Mouse (Mus musculus) forelimb bud, embryonic 11.5 days (tissue): ENCODE results near the gene Klc1.
A peak's percentile ranks its signal among the peaks of the same experiment; 100 is the strongest.

Experiments used
- DNase-seq: peaks from one replicate; pipeline ENCODE4 v3.0.0-alpha.2; 2012; ENCODE audit warnings: low read depth, low spot score

Gene Klc1

DNA sequence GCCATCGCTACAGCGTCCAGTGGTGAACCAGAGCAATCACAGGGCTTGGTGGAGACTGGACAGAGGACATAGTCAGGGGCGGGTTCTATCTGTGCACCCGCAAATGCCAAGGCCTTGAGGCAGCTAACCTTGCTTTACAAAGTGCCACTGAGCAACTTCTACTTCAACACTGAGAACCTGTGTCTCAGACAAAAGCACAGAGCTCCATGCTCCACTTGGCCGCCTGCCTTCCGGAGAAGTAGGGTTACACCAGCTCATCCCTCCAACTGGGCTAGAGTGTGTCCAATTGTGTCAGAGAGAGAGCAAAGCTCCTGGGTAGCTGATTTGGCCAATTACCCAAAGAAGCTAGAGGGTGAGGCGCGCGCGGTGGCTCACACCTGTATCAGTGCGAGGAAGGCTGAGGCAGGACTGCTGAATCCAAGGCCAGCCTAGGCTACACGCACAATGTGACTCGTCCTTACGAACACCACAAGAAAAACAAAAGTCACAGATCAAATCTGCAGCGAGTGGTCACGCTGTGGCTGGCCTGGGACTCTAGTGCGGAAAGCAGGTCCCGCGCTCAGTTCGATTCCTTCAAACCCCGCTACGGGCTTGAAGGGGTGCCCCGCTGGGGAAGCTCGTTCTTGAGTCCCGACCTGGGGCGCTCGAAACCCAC lies 54.6 kb downstream of the Klc1 start:
- no peak for DNase-seq

DNA sequence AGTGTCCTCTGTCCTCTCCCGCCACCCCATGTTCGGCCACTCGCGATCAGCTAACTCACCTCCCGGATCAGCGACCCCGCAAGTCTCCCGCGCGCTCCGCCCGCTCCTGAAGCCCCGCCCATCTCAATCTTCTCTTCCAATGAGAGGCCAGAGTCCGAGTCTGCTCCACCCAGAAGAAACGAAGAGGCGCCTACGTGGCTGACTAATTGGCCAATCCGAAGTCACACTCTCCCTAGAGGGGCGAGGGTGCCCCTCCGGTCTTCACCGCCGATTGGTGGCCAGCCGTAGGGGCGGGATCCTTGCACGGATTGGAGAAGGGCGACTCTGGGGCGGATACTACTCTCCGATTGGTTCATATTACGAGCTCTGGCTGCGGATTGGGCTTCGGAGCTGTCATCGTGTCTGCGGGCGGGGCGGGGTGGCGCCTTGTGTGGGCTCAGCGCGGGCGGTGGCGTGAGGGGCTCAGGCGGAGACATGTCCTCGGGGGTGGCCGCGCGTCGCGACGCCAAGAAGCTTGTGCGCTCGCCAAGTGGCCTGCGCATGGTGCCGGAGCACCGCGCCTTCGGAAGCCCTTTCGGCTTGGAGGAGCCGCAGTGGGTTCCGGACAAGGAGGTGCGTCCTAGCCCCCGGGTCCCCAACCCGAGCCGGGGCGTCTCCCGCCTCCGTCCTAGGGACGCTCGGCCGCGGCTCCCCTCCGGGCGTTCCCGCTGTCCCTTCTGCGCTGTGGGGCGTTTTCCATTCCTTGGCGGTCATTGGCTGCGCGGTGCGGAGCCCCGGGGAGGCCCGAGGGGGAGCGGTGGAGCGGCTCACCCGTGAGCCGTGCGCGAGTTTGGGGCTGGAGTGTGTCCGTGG lies 55.3 kb downstream of the Klc1 start, which contains the start of the genes Xrcc3 and Zfyve21:
Xrcc3 (minus strand) TSS at position 108 of the 852 bp plus-strand sequence.
Zfyve21 (plus strand) TSS at position 405 of the 852 bp plus-strand sequence.
- DNase-seq, result peak; percentile 99

- no peak for DNase-seq
Measured at GRCm38 (mm10) chr12:111814769-111815762, 56.4 kb downstream of the Klc1 start.

DNA sequence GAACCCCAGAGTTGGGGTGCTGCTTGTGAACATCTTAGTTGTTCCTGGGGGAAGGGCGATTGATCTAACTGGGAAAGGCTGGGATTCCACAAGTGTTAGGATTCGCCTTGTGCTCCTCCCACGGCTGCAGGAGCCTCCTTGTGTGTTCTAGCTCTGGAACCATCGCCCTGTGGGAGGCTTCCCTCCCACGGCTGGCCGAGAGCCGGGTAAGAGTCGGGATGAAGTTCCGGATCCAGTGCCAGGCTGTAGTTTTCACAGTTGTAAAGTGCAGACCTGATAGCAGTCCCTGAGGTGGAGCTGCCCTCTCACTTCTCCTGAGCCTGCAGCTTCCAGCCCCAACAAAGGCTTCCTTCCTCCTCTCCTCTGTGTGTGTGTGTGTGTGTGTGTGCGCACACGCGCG lies 57.9 kb downstream of the Klc1 start:
- DNase-seq, result no peak

DNA sequence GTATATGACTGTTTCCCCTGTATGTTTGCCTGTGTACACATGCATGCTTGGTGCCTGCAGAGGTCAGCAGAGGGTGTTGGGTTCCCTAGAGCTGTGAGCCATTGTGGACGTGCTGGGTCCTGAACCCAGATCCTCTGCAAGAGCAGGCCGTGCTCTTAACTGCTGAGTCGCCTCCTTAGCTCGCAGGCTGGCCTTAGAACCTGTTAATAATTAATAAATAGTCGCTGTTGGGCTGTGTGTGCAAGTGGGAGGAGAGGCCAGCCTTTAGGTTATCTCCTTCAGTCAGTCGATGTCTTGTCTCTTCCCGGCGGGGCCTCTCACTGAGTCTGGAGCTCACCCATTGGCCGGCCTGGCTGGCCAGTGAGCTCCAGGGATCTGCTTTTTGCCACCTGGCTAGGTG lies 58.3 kb downstream of the Klc1 start:
- no peak for DNase-seq

DNA sequence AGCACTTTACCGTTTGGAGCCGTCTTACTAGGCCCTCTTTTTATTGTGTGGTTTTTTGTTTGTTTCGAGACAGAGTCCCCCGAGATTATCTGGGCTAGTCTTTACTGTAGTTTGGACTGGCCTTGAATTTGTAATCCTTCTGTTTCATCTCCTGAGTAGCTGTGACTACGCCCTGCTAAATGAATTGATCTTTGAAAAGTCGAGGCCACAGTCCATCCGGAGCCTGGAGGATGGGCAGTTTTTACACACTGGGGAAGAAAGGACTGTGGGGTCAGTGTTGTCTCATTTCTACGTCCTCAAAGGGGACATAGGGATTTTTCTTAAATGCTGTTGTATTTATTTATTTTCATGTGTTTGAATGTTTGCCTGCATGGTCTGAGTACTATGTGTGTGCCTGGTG lies 59.3 kb downstream of the Klc1 start:
- no peak for DNase-seq

GRCm38 (mm10) chr12:111819936-111820335 lies 61.3 kb downstream of the Klc1 start:
- DNase-seq, result no peak

DNA sequence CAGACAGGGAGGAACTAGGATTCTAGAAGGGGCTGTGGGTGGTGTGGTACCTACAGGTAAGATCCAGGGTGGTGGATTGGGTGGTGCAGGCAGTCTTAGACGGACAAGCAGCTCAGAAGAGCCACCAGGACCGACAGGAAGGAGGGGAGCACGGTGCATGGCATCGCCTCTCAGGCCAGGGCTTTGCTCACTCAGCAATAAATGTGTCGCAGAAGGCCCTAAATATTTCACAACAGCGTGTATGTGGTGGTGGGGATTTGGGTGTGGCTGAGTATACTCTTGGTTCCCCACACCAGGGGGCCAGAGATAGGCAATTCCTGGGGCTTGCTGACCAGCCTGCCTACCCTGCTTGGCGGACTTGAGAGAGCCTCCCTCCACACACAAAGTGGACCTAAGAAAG lies 62.1 kb downstream of the Klc1 start:
- no peak for DNase-seq

GRCm38 (mm10) chr12:111821931-111822330 lies 63.3 kb downstream of the Klc1 start:
- DNase-seq, result no peak

GRCm38 (mm10) chr12:111827556-111827955 lies 68.9 kb downstream of the Klc1 start:
- DNase-seq, result no peak

DNA sequence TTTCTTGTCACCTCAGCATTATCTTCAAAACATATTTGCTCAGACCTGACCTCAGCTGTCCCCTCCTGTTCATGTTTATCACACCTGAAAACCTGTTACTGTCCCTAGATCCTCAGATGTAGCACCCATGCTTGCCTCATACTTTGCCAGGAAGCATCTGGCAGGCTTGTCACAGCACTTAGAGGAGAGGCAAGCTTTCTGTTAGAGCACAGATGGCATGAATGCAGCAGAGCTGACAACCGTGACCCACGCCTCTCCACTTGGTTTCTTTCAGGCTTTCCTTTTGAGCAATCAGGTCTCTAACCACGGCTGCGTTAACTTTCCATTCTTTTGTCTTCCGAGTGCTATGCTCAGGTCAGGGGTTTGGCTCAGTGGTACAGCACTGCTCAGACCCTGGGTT lies 70.8 kb downstream of the Klc1 start:
- DNase-seq, result no peak

GRCm38 (mm10) chr12:111829954-111830353 lies 71.3 kb downstream of the Klc1 start:
- DNase-seq, result no peak

GRCm38 (mm10) chr12:111830375-111830774 lies 71.7 kb downstream of the Klc1 start:
- DNase-seq, result no peak

GRCm38 (mm10) chr12:111832643-111833042 lies 74.0 kb downstream of the Klc1 start:
- DNase-seq, result no peak

DNA sequence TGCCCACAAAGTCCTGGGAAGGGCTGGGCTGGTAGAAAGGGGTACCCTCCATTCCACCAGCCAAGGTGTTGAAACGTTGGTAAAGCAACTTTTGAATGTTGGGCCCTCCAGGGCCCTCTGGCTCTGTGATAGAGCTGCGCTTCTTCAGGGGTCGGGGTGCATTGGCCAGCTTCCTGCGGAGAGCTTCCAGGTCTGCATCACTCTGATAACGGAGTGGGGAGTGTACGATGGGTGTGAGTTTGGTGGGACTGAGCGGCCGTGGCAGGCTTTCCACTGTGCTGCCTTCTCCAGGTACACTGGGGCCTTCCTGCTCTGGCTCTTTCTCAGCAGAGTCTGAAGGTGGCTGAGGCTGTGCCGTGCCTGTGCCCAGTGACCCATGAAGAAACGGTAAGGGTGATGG lies 74.8 kb downstream of the Klc1 start:
- DNase-seq, result no peak

GRCm38 (mm10) chr12:111842565-111843433 lies 84.2 kb downstream of the Klc1 start:
- DNase-seq, result no peak

DNA sequence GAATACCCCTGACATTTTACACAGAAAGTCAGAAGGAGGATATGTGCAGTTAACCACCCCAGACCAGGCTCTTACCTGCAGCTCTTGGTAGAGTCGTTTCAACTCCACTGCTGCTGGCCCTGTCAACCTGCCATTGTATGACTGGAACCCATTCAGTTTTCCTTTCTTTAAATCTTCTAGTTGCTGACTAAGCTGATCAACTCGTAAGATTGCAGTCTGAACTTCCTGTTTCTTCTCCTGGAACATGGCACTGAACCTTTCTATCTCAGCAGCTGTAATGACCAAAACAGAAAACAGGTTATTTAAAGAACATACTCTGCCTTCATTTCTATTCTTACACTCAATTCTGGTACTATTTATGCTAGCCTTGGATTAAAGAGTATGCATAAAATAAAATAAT lies 84.8 kb downstream of the Klc1 start:
- DNase-seq, result no peak

GRCm38 (mm10) chr12:111845953-111846352 lies 87.3 kb downstream of the Klc1 start:
- no peak for DNase-seq

GRCm38 (mm10) chr12:111846815-111847214 lies 88.2 kb downstream of the Klc1 start:
- no peak for DNase-seq

- no peak for DNase-seq
Measured at GRCm38 (mm10) chr12:111848300-111848798, 89.7 kb downstream of the Klc1 start.

- DNase-seq, result no peak
Measured at GRCm38 (mm10) chr12:111851235-111851634, 92.6 kb downstream of the Klc1 start.
